Mouse (Mus musculus): ENCODE data around the gene Cnnm1. TPM values are rescaled to one million over a fixed set of nuclear protein-coding genes. Genes with fewer than 3 reads are reported as not detected.
"Not testable (repeated sequence)": the region's sequence is repeated elsewhere in the genome, so short reads cannot be mapped to it uniquely, and the experiment has no call there.

Gene Cnnm1
- total RNA-seq, 2 experiments from 2014 or later: not detected

- DNase-seq; intact Hi-C loops (cut with DNase I): not testable (repeated sequence)
These were observed 63.4 kb downstream of the Cnnm1 start for GRCm38 (mm10) chr19:43503593-43503992.

GRCm38 (mm10) chr19:43505441-43505840 is 65.2 kb downstream of the Cnnm1 start:
- intact Hi-C loops (cut with DNase I): no loop called here
- DNase-seq: no peak

- intact Hi-C loops (cut with DNase I): no loop called here
- DNase-seq: no peak
These were observed 70.4 kb downstream of the Cnnm1 start for GRCm38 (mm10) chr19:43510436-43511220.

GRCm38 (mm10) chr19:43511621-43512620 is 71.7 kb downstream of the Cnnm1 start:
- intact Hi-C loops (cut with DNase I): no loop called here
- DNase-seq: no peak

- intact Hi-C loops (cut with DNase I): no loop called here
- DNase-seq: no peak
These were observed 73.6 kb downstream of the Cnnm1 start for GRCm38 (mm10) chr19:43513874-43514273.

- peak in 1 of 2 experiments; percentile 25 for DNase-seq
- intact Hi-C loops (cut with DNase I): no loop called here
These were observed 75.6 kb downstream of the Cnnm1 start for GRCm38 (mm10) chr19:43515668-43516396.

GRCm38 (mm10) chr19:43516397-43517035 is 76.3 kb downstream of the Cnnm1 start:
- intact Hi-C loops (cut with DNase I): no loop called here
- DNase-seq: no peak

- intact Hi-C loops (cut with DNase I): no loop called here
These were observed 77.1 kb downstream of the Cnnm1 start for GRCm38 (mm10) chr19:43517320-43517719.

GRCm38 (mm10) chr19:43517808-43518207 is 77.6 kb downstream of the Cnnm1 start:
- intact Hi-C loops (cut with DNase I): no loop called here
- no peak for DNase-seq

More at GRCm38 (mm10) chr19:43517320-43517719, 77.1 kb downstream of the Cnnm1 start:
- no peak for DNase-seq

- intact Hi-C loops (cut with DNase I): no loop called here
These were observed 78.0 kb downstream of the Cnnm1 start for GRCm38 (mm10) chr19:43518261-43518660.

GRCm38 (mm10) chr19:43519226-43519625 is 79.0 kb downstream of the Cnnm1 start:
- intact Hi-C loops (cut with DNase I): no loop called here
- no peak for DNase-seq

More at GRCm38 (mm10) chr19:43518261-43518660, 78.0 kb downstream of the Cnnm1 start:
- no peak for DNase-seq

- no peak for DNase-seq
- intact Hi-C loops (cut with DNase I): no loop called here
These were observed 80.2 kb downstream of the Cnnm1 start for GRCm38 (mm10) chr19:43520402-43520801.

GRCm38 (mm10) chr19:43521362-43521761 is 81.1 kb downstream of the Cnnm1 start:
- no peak for DNase-seq
- intact Hi-C loops (cut with DNase I): no loop called here

GRCm38 (mm10) chr19:43521996-43522395 is 81.8 kb downstream of the Cnnm1 start:
- intact Hi-C loops (cut with DNase I): no loop called here
- no peak for DNase-seq

- intact Hi-C loops (cut with DNase I): no loop called here
- peak in 1 of 2 experiments; percentile 37 for DNase-seq
These were observed 83.3 kb downstream of the Cnnm1 start for GRCm38 (mm10) chr19:43523551-43523950.

- intact Hi-C loops (cut with DNase I): no loop called here
- DNase-seq: peak; percentile 90 to 91
These were observed 84.2 kb downstream of the Cnnm1 start, which contains the start of gene Got1 for GRCm38 (mm10) chr19:43524187-43525103. Gene Got1, minus strand, starts transcription at chr19:43524605.

- intact Hi-C loops (cut with DNase I): no loop called here
- DNase-seq: peak in 1 of 2 experiments; percentile 51
These were observed 84.9 kb downstream of the Cnnm1 start for GRCm38 (mm10) chr19:43525104-43525482.

- intact Hi-C loops (cut with DNase I): no loop called here
- DNase-seq: no peak
These were observed 85.3 kb downstream of the Cnnm1 start for GRCm38 (mm10) chr19:43525566-43525965.

- intact Hi-C loops (cut with DNase I): no loop called here
- no peak for DNase-seq
These were observed 85.8 kb downstream of the Cnnm1 start for GRCm38 (mm10) chr19:43526025-43526424.
